Mouse (Mus musculus): Measurements from ENCODE around the gene Tomm40l.

The Tomm40l gene

GRCm38 (mm10) chr1:171227879-171228278 lies 5.6 kb upstream of the Tomm40l start:
- no peak for DNase-seq (ENCODE audit: low read depth)

DNA sequence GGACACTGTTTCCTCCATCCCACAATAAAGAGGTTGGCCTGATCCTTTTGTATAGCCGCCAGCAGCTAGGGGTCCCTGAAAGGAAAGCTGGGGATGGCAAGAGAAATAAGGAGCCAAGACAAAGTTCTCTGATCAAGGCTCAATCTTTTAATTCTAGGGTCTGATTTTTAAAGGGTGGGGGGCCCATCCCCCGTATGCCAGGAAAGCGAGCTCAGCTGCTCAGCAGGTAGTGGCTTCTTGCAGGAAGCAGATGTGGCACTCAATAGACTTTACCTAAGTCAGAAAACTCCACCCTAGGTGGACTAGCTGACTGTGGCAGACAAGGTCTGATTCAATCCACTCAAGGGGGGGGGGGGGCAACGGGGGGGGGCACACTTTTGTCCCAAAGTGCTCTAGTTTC lies 4.5 kb upstream of the Tomm40l start:
- no peak for DNase-seq (ENCODE audit: low read depth)

DNA sequence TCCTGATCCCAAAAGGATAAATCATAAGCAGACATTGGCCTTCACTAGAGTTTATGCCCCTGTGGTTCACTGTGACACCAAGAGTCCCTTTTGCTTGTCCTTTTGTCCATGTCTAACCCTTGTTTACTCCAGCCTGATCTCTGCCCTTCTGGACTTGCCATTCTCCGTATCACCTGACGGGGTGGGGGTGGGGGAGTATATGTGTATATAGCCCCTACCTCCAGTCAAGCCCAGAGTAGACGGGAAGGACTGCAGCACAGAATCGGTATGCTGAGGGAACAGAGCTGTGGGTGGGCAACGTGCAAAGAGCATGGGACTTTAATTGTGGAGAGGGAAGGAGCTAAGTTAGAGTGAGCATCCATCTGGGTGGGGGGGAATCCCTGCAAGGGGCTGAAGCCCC lies 2.5 kb upstream of the Tomm40l start, which contains the start of gene Apoa2:
TSS of gene Apoa2 (plus strand) at position 198 of the 400 bp plus-strand sequence.
- no peak for DNase-seq (ENCODE audit: low read depth)

GRCm38 (mm10) chr1:171223796-171224195 lies 1.5 kb upstream of the Tomm40l start:
- DNase-seq (ENCODE audit: low read depth), result no peak

DNA sequence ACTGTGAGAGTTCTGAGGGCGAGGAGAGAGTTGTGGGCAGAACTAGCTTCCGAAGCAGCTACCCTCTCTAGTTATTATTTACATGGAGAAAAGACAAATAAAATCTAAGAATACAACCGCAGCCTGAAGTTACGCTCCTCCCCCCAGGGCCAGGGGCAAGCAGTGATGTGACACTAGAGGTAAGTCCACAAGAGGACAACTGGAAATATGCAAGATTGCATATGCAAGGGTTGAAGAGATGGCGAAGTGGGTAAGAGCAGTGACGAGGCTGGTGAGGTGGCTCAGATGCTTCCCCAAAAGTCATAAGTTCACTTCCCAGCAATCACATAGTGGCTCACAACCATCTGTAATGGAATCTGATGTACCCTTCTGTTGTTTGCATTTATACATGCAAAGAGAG lies 854 bp upstream of the Tomm40l start:
- no peak for DNase-seq (ENCODE audit: low read depth)

GRCm38 (mm10) chr1:171221281-171222193 lies 777 bp downstream of the Tomm40l start:
- DNase-seq (ENCODE audit: low read depth), result no peak

- peak; percentile 31 for DNase-seq (ENCODE audit: low read depth)
Observed at GRCm38 (mm10) chr1:171220871-171221270, 1.4 kb downstream of the Tomm40l start.

GRCm38 (mm10) chr1:171216241-171216955 lies 5.9 kb downstream of the Tomm40l start:
- no peak for DNase-seq (ENCODE audit: low read depth)

DNA sequence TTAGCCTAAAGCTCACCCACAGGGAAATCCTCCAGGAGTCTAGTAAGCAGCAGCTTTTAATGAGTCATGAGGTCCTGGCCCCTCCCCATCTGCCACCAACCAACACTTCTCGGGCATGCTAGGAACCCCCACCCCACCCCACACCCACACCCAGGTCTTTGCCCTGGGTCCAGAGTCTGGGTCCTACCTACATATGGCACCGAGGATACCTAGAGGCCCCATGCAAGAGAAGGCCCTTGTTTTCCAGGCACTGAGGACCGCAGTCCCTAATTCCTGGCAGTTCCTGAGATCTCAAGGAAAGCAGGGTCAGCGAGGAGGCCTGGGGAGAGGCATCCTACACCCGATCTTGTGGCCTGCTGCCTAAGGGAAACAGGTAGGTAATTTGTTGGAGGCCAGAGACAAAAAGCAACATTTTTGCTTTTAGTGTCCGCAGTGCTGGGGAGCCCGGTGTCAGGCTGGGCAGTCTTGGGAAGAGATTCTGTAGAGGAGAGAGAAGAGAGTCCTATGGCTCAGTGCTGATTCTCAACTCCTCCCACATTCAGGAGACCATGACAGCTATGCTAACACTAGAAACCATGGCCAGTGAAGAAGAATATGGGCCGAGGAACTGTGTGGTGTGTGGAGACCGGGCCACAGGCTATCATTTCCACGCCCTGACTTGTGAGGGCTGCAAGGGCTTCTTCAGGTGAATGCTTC lies 8.4 kb downstream of the Tomm40l start, which contains the start of gene Nr1i3:
TSS of gene Nr1i3 (plus strand) at position 170 of the 696 bp plus-strand sequence.
- no peak for DNase-seq (ENCODE audit: low read depth)

GRCm38 (mm10) chr1:171212854-171213253 lies 9.5 kb downstream of the Tomm40l start:
- no peak for DNase-seq (ENCODE audit: low read depth)

DNA sequence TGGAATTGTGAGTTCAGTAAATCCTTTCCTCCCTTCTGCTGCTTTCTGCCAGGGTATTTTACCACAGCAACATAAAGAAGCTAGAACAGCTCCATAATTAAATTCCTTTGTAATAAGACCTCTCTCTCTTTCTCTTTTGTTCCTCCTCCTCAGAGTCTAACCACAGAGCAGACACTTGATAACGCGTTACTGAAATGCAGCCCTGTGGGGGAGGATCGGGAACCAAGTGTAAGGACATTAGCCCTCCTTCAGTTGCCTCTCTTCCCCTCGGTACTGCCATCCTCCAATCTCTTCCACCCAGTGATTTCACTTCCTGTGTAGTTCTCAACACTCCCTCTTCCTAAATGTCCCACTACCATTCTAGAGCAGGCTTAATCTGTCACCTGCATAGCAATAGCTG lies 12.9 kb downstream of the Tomm40l start:
- no peak for DNase-seq (ENCODE audit: low read depth)

DNA sequence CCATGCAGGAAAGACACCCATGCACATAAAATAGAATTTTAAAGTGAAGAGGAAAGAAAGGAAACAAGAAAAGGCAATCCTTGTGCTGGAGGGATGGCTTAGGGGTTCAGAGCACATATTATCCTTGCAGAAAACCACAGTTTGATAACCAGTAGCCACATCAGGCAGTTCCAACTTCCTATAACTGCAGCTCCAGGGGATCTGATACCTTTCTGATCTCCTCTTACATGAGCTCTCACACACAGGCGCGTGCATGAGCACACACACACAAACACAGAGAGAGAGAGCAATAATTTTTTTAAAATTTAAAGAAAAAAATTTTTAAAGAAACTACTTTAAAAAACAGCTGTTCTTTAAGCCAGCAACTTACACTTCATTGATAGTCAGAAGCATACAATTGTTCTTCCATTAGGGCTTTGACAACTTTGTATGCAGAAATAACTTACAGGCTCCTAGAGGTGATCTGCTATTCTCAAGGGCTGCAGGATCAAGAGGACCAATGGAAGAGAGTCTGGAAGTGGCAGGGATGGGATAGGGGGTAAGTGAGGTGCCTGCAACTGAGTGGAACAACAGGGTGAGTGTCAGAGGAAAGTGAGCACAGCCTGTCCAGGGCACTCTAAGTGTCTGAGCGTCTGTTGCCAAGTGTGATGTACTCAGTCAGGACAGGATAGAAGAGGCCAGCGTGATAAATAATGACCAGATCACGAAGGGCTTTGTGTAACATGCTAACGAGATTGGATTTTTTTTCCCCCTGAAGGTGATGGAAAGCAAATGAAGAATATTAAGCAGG lies 16.4 kb downstream of the Tomm40l start:
- DNase-seq (ENCODE audit: low read depth), result no peak

DNA sequence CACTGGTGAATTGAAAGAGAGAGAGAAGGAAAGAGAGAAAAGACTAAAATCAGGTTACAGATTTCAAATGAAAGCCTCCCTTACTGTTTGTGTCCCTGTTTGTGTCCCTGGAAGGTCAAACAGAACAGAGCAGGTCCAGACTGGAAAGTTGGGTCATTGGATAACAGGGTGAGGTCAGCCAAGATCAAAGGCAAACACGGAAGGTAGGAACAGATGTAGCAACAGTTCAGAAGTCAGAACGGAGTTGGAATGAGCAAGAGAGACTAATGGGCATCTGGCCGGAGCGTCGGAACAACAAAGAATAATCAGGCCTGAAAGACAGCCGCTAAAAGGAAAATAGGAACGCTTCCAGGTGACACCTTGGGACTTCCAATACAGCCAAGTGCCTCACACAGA lies 18.1 kb downstream of the Tomm40l start:
- DNase-seq (ENCODE audit: low read depth), result no peak

DNA sequence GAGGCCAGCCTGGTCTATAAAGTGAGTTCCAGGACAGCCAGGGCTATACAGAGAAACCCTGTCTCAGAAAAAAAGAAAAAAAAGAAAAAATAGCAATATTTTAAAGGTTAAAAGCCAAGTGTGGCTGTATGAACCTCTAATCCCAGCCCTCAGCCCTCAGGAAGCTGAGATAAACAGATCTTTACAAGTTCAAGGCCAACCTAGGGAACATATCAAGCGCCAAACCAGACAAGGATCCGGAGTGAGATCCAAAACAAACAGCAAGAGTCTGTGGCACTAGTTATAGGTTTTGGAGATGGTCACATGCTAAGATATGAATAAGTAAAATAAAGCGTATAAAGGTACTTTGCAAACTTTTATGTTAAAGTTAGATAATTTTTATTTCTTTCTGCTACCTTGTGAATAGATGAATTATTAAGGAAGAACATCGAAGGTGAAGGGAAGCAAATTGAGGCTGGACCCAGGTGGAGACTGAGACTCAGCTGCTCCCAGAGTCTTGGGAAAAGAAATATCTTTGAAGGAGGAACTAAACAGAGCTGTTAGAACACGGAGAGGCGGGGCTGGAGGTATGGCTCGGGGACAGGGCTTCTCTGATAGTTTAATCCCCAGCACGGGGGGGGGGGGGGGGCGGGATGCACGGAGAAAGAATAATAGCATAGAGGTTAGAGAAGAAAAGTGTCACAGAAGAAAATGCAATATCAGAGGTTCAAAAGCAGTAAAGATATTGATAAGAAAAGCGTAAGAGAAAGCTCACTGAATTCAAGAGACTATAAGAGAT lies 18.7 kb downstream of the Tomm40l start:
- DNase-seq (ENCODE audit: low read depth), result no peak

DNA sequence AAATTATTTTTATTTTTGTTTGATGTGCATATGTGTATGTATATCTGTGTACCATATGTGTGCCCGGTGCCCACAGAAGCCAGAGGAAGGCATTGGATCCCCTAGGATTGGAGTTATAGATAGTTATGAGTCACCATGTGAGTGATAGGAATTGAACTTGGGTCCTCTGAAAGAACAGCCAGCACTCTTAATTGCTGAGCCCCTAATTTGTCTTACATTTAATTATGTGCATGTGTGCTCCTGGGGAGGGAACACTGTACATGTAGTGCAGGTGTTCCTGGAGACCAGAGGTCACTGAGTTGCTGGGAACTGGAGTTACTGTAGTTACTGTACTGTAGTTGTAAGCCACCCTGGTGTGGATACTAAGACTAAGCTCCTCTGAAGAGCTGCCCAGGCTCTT lies 21.5 kb downstream of the Tomm40l start:
- no peak for DNase-seq (ENCODE audit: low read depth)

DNA sequence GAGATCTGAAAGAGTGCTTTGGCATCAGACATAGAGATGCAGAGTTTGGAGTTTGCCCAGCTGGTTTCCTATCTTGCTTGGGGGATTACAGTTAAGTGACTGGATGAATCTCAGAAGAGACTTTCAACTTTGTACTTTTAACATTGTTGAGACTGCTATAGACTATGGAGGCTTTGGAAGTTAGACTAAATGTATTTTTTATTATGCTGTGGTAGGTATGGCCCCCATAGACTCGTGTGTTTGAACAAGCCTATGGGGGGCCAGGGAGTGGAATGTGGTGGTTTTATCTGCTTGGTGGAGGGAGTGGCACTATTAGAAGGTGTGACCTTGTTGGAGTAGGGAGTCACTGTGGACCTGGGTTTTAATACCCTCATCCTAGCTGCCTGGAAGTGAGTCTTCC lies 22.8 kb downstream of the Tomm40l start:
- DNase-seq (ENCODE audit: low read depth), result no peak

DNA sequence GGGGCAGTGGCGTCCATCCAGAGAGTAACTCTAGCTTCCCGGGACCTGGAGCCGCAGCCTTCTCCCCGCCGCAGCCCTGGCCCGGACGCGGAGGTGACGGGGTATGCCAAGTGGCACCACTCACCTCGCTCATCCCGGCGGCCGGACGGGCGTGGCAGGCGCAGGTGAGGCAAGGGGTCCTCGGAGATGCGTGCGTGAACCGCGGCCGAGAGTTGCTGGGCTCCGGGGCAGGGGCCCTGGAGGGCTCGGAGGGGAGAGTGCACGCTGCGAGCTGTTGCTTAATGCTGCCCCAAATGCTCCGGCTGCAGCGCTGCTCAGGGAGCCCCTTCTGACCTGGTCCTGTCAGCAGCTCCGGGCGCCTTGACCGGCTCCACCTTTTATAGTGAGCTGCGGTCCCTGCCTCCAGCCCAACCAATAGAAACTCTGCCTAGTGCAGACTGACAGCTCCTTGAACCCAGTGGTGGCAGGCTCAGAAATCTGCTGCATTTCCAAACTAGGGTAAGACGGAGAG lies 26.4 kb downstream of the Tomm40l start, which contains the start of gene Pcp4l1:
TSS of gene Pcp4l1 (minus strand) at position 382 of the 511 bp plus-strand sequence.
- DNase-seq (ENCODE audit: low read depth), result no peak

- DNase-seq (ENCODE audit: low read depth), result no peak
Observed at GRCm38 (mm10) chr1:171195046-171195822, 27.1 kb downstream of the Tomm40l start.

DNA sequence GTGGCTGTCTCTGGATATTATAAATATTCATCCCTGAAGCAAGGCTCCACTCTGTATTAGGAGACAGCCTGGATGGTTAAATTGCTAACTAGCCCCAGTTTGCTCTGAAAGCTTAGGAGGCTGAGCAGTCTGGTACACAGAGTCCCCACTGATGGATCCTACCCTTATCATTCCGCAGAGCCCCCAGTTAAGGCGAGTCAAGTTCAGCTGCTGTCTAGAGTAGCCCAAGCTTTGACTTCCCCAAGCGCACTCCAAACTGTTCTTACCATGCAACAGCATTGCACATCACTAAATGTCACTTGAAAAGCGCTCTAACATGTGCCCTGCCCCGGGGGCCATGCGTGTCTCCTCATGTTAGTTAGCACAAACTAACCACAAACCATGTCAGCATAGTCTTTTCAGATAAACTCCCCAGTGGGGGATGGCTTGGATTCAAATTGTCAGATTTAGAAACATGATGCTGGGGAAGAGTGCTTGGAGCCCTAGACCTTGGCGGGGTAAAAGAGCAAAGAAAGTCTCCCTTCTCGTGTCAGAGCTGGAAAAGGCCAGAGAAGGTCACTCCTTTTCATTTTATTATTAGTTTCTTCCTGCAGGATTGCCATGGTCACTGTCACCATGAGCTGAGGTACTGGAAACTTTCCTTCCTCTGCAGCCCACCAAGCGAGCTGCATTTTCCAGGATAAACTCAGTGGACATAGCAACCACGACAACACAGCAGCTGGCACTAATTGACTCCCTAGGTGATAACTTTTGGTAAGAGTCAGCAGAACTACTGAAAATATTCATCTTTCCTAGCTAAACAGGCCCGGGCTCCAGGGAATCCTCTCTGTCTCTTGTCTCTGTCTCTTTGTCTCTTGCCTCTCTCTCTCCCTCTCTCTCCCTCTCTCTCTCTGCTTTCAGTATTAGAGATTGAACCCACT lies 28.1 kb downstream of the Tomm40l start:
- no peak for DNase-seq (ENCODE audit: low read depth)
